Mouse (Mus musculus): ENCODE data around the gene Rccd1.

The Rccd1 gene

DNA sequence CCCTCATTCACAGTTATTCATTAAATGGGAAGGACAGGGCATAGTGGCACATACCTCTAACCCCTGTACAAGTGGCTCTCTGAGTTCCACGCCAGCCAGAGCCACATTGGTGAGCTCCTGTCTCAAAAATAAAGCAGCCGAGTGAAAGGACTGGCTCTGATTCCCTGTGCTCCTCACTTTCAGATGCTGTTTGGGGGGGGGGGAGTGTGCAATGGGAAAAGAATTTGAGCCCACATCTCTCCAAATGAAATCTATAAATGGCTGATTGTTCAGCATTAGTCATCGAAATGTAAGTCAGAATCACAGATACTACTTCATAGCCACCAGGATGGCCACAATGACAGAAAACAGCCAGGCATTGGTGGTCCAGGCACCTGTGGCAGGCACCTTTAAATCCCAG lies 27.2 kb downstream of the Rccd1 start:
- no peak for DNase-seq

DNA sequence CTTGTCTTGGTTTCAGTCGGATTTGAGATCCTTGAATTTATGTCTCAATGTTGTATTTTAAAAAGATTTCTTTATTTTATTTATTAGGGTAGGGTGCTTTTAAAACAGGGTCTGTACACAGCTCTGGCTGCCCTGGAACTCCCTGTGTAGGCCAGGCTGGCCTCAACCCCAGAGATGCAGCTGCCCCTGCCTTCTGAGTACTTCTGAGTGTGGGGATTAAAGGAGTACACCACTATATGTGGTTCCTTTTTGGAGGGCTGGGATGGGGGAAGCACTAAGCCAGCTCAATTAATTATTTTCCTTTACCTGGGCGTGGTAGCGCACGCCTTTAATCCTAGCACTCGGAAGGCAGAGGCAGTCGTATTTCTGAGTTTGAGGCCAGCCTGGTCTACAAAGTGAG lies 27.8 kb downstream of the Rccd1 start:
- no peak for DNase-seq

DNA sequence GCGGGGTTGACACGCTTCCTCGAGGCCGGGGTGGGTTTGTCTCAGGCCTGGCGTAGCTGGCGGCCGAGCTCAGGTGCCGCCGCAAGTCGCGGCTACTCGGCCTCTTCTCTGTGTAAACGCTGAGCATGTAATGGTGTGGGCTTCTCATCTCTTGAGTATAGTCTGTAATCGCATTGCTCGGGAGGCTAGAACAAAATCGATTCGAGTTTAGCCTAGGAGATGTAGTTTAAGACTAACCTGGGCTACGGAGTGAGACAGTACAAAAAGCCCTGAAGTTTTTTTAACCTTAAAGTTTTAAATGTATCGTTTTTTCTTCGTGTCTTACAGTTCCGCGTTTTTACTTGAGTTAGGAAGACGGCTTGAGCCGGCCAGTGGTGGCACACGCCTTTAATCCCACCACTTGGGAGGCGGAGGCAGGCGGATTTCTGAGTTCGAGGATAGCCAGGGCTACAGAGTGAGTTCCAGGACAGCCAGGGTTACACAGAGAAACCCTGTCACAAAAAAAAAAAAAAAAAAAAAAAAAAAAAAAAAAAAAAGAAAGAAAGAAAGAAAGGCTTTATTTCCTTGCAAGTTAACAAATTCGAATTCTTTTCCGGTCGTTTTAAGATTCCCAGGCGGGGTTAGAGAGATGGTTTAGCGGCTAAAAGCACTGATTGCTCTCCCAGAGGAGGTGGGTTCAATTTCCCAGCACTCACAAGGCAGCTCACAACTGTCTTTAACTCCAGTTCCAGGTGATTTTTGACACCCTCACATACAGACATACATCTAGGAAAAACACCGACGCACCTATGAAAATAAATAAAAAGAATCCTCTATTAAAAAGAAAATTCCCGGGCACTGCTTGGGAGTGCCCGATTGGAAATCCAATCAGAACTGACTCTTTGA lies 29.2 kb downstream of the Rccd1 start:
- no peak for DNase-seq

DNA sequence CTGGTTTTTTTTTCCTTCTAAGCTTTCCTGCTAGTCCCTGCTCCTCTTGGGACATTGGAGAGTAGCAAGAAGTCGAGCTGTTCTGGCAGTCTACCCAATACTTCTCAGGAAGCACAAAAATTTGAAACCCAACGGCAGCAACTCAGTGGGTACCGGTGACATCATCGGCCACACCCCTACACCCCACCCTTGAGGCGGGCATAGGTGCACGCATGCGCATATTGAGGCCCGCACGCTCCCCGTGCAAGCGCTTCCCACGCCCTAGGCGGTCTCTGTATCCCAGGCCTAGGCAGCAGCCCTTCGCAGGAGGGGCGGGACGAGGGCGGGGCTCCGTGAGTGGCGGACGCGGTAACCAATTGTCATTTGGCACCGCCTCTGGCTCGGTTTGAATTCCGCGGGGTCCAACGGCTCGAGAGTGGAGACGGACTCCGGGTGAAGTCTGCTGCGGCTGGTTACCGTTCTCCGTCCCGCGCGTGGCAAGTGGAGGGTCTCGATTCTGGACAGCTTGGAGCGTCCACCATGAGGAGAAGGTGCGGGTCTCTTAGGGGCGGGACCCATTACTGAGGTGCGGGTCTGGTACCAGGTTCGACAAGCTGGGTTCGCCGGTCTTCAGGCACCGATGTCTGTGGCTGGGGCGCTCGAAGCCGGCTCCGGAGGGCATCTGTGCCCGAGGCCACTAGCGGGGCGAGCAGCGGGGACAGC lies 30.0 kb downstream of the Rccd1 start, which contains the start of gene Prc1:
Prc1 (plus strand) TSS at position 389 of the 702 bp plus-strand sequence.
- DNase-seq: peak; percentile 99

DNA sequence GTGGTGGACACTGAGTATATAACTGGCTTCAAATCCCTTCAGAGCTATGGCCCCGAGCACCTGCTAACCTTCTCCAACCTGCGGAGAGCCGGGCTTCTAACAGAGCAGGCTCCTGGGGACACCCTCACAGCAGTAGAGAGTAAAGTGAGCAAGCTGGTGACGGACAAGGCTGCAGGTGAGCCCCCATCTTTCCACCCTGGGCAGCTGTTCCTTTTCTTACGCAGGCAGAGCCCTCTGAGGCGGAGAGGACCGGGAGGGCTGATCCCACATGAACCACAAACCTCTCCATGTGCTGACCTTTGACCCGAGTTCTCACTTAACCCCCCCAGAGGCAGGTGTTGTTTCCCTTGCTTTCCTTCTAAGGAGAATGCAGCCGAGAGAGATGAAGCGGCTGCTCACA lies 36.5 kb downstream of the Rccd1 start:
- no peak for DNase-seq

GRCm38 (mm10) chr7:80285725-80286124 lies 38.5 kb downstream of the Rccd1 start:
- no peak for DNase-seq

DNA sequence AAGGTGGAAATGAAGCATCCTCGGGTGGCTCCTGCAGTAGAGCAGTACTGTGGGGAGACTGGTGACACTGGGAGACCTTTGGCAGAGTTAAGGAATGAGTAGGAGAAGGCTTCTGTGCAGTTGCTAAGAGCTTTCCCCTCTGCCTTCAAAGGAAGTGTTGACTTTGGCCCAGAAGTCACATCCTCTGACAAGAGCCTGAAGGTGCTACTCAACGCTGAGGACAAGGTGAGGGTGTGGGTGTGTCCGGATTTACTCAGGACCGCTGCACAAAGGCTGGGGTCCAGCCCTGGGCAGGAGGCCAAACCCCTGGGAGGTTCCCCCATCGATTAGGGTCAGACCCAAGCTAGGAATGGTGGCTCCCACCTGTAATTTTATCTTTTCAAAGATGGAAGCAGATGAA lies 39.9 kb downstream of the Rccd1 start:
- no peak for DNase-seq

GRCm38 (mm10) chr7:80283226-80283918 lies 40.9 kb downstream of the Rccd1 start:
- DNase-seq: no peak

DNA sequence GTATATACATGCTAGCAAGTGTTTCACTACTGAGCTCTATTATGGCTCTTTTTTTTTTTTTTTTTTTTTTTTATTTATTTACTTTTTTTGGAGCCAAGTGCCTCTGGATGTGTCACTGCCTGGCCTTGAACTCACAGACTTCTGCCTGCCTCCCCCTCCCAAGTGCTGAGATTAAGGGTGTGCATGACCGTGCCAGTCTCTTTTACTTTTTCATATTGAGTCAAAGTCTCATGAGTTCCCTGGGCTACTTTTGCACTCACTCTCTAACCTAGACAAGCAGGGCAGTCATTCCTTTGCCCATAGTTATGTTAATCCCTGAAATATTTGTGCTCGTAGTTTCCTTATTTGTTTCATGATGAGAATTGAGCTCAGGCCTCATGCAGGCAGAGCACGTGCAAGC lies 42.6 kb downstream of the Rccd1 start:
- no peak for DNase-seq

GRCm38 (mm10) chr7:80280998-80281397 lies 43.3 kb downstream of the Rccd1 start:
- no peak for DNase-seq

GRCm38 (mm10) chr7:80280032-80280431 lies 44.2 kb downstream of the Rccd1 start:
- DNase-seq: no peak

DNA sequence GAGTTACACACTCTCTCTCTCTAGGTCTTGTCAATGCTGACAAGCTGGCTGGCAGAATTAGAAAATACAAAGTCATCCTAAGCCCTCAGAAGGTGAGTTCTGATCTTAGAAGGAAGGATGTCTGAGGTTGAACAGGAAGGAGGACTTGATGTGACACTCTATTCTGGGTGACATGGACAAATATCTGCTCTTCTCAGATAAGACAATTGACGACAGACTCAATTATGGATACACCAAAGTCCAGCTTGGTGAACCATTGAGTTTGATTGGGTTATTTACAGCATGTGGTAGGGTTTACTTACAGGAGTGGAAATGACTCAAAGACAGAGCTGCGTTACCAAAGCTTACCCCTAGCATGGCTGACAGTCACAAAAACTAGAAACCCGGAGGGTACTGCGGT lies 47.9 kb downstream of the Rccd1 start:
- DNase-seq: no peak

GRCm38 (mm10) chr7:80273456-80273855 lies 50.8 kb downstream of the Rccd1 start:
- no peak for DNase-seq

DNA sequence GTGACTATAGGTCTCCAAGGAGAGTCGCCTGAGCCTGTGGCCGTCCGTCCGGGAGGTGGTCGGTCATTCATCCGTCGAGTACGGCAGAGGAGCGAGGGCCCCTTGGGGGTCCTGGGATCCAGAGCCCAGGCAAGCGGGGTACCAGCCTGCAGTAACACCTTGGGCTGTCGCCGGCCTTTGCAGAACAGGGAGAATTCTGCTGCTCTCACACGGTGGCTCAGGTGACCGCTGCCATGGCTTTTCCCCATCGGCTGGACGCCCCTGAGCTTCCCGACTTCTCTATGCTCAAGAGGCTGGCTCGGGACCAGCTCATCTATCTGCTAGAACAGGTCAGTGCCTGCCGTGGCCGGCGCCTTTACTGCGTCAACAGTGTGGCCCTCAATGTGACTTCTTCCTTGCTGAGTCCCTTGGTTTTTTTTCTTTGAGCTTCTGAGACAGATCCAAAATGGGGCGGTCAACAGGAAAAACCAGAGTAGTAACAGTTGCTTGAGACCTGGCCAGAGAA lies 54.5 kb downstream of the Rccd1 start:
- DNase-seq: peak; percentile 22

- peak; percentile 95 for DNase-seq
Observed at GRCm38 (mm10) chr7:80268897-80269750, 55.1 kb downstream of the Rccd1 start, which contains the start of gene Vps33b. TSS of gene Vps33b (plus strand) at chr7:80269649.

DNA sequence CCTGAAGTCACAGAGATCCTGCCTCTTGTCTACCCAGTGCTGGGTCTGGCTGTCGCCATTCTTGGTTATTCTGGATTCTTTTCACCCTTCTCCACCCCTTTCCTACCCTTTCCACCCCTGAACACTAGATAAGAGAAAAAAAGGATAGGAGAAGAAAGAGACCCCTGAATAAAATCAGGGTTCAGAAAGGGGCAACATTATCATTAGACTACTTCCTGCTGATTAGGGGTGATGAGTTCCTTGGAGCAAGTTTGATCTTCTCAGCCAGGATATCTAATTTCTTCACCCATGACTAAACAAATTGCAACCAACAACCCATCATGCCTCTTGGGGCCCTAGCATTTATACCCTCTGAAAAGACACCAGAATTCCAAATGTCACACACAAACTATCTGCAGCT lies 56.5 kb downstream of the Rccd1 start:
- DNase-seq: no peak

- DNase-seq: no peak
Observed at GRCm38 (mm10) chr7:80264606-80265005, 59.6 kb downstream of the Rccd1 start.

DNA sequence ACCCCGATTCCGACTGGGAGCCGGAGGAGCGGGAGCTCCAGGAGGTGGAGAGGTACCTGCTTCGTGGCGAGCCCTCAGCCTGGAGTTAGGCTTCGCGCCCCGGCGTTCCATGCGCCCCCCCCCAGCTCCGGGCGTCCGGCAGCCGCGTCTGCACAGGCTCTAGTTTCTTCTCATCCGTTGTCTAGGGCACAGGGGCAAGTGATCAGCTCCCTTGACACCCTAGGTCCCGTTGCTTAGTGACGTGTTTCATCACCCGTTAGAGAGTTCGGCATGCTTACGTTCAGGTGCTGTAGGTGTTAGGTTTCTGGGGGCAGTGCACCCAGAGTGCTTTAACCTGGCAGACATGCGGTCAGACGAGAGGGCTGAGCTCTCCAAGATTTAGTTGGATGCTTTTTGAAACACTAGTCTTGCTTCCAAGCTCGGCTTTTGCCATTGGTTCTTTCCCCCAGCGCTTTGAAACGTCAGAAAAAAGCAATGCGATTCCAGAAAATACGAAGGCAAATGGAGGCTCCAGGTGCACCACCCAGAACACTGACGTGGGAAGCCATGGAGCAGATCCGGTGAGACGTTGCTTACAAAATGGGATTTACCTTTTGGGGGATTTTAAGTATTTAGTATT lies 62.8 kb downstream of the Rccd1 start:
- peak; percentile 11 for DNase-seq

- DNase-seq: peak; percentile 86
Observed at GRCm38 (mm10) chr7:80260625-80261371, 63.5 kb downstream of the Rccd1 start, which contains the start of gene Ngrn. TSS of gene Ngrn (plus strand) at chr7:80261215.

DNA sequence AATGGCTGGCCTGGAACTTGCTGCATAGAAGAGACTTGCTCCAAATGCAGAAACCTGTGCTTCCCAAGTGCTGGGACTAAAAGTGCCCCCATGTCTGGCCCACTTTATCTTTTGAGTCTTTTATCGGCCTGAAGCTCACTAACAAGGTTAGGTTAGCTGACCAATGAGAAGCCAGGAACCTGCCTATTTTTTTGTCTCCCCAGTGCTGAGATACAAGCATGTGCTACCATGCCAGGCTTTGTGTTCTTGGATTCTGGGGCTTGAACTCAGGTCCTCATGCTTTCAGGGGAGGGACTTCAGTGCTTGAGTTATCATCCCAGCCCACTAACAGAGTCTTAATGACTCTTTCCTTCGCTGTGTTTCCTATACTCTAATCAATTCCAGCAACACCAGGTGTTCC lies 66.5 kb downstream of the Rccd1 start:
- no peak for DNase-seq

- DNase-seq: no peak
Observed at GRCm38 (mm10) chr7:80255981-80256380, 68.3 kb downstream of the Rccd1 start.
